Mouse (Mus musculus): ENCODE data around the gene Pcbd2. TPM values are rescaled to one million over a fixed set of nuclear protein-coding genes. Genes with fewer than 3 reads are reported as not detected.
A peak's percentile ranks its signal among the peaks of the same experiment; 100 is the strongest.

Pcbd2 gene
- total RNA-seq, 2 experiments from 2014 or later, result 23.4 to 24.0 TPM

- intact Hi-C loops (cut with DNase I; ENCODE audit: low total_unique reads), result loop anchor here (5.0 to 10.0 kb wide), 3 partner anchors 36 to 123 kb away; partner anchors contain the start of gene B230219D22Rik
- DNase-seq, result peak; percentile 59
These were observed 671 bp downstream of the Pcbd2 start for GRCm38 (mm10) chr13:55727839-55728238.

DNA sequence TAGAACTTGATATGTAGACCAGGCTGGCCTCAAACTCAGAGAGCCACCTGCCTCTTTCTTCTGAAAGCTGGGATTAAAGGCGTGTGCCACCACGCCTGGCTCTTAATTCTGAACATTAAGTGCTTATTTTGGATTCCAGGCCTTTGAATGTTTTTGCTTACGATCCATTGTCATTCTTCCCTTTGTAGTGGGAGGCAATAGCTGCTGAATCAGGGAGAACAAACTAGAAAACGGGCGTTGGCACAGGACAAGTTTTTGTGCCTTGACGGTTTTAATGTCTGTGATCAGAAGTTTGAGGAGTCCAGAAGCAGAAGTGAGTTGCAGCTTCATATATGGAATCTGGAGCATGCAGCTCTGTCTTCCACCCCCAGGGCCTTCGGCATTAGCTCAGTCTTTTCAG lies 3.5 kb downstream of the Pcbd2 start:
- intact Hi-C loops (cut with DNase I; ENCODE audit: low total_unique reads), result no loop called here
- DNase-seq, result no peak

DNA sequence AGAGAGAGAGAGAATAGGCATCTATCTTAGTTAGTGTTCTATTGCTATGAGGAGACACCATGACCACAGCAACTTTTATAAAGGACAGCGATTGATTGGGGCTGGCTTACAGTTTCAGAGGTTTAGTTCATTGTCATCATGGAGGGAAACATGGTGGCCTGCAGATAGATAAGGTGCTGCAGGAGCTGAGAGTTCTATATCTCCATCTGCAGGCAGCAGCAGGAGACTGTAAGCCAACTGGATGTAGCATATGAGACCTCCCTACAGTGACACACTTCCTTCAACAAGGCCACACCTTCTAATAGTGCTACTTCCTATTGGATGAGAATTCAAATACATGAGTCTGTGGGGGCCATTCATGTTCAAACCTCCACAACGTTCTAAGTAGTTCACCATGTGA lies 5.0 kb downstream of the Pcbd2 start:
- intact Hi-C loops (cut with DNase I; ENCODE audit: low total_unique reads), result no loop called here

DNA sequence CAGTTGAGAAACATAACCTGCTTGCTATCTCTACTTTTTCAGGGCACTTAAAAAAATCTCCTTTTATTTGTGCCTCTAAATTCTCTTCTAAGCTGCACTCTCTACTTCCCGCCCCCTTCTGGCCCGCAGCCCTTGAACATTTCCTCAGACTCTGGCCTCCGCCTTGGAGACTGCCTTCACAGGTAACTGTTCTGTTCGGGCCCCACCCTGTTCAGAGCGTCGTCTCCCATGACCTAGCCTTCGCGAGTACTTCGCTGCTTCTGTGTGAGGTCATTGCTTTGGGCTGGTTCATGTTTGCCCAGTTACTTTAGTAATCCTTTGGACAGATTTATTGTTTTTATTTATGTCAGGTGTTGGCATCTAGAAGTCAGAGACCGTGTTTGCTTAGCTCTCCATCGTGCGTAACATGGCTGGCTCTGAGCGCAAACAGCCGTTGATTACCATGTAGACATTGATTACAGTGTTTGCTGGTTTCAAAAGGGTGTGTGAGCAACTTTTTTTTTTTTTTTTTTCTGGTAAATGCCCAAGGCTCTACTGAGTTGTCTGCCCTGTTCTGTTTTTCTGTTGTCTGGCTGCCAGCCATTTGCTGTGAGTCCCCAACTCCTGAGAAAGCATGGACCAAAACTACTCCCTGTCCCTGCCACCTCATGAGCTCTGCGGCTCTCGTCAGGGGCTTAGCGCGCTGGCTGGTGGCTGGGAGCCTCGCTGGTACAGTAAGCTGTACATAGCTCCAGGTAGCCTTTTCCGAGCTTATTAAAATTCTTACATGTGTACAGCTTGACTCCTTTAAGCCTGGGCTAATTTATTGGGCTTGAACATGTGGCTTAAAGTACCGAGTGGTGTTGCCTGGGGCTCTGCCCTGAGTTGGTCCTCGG lies 6.7 kb downstream of the Pcbd2 start:
- no peak for DNase-seq
- intact Hi-C loops (cut with DNase I; ENCODE audit: low total_unique reads), result no loop called here

More for the DNA sequence above, 5.0 kb downstream of the Pcbd2 start:
- no peak for DNase-seq

DNA sequence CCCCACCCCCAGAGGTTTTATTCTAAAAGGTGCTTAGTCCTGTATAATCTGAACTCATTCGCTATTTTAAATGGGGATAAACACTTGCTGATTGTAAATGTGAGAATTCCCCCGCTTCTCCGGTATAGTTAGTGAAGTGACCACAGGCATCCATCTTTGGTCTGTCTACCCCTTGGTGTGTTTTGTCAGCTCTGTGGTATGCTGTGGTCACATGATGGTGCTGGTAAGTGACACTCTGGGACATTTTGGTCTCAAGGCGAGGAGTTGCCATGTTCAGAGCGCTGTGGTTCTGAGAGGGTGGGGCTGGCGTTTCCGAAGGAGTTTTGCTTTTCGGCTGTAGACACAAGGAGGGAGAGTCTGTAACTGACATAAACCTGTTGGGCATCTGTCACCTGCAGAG lies 10.7 kb downstream of the Pcbd2 start:
- intact Hi-C loops (cut with DNase I; ENCODE audit: low total_unique reads), result no loop called here
- no peak for DNase-seq

DNA sequence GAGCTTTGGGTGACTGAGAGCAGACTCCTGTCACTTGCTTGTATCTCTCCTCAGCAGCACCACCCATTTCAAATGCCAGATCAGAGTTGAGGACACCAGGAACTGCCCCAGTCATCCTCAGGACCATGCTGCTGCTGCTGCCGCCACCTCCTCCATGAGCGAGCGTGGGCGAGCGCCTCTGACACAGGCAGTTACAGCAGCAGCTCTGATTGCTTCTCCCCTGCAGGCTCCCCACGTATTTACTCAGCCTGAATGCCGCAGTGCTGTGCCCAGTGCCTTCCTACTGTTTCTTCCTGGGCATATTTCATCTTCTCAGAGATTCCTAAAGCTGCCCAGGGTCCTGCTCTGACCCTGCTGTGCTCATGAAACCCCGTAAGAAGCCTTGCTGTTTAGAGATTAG lies 15.1 kb downstream of the Pcbd2 start:
- DNase-seq, result no peak
- intact Hi-C loops (cut with DNase I; ENCODE audit: low total_unique reads), result no loop called here

DNA sequence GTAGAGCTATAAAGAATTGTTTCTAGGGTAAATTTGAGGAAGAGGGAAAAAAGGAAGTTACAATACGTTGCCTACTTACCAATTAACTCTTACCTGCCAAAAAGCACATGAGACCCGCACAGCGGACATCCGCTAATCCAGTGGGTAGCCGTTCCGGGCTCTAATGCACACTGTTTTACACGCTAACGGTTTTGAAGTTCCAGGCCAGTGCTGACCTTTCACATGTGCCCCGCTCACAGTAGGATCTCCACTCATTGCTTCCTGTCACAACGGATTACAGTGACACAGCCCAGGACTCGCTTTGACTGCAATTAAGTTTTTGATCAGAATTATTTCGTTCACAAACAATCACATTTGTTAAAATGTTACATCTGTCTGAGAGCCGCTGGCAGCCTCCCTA lies 27.2 kb downstream of the Pcbd2 start:
- intact Hi-C loops (cut with DNase I; ENCODE audit: low total_unique reads), result no loop called here
- DNase-seq, result no peak

GRCm38 (mm10) chr13:55756789-55757188 lies 29.6 kb downstream of the Pcbd2 start:
- intact Hi-C loops (cut with DNase I; ENCODE audit: low total_unique reads), result no loop called here
- DNase-seq, result no peak

DNA sequence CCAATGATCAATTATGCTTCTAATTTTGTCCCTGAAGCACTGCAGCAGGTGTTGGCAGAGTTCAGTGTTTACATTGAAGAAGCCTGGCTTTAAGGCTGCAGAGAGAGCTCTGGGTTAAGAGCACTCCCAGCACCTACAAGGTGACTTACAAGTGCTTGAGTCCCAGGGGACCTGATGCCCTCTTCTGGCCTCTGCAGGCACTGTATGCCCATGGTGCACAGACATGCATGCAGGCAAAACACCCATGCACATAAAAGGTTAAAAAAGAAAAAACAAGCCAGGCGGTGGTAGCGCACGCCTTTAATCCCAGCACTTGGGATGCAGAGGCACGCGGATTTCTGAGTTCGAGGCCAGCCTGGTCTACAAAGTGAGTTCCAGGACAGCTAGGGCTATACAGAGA lies 30.5 kb downstream of the Pcbd2 start:
- no peak for DNase-seq
- intact Hi-C loops (cut with DNase I; ENCODE audit: low total_unique reads), result no loop called here

- intact Hi-C loops (cut with DNase I; ENCODE audit: low total_unique reads), result no loop called here
- no peak for DNase-seq
These were observed 33.4 kb downstream of the Pcbd2 start for GRCm38 (mm10) chr13:55760576-55760975.

DNA sequence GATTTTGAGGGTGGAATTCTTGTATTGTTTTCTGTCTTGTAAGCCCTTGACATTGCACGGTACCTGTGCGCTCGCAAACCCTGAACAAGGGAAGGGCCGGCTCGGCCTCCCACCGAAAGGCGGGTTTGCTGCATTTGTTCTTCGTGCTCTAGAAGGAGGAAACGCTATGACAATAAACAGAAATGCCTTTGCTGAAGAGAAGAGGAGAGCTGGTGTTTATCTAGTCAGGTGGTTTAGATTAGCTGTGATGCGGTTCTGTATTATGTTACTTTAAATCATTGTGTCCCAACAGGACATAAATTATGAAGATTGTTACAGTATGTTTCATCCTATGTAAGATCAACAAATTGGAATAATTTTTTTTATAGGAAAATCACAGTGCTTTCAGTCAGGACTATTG lies 34.3 kb downstream of the Pcbd2 start:
- intact Hi-C loops (cut with DNase I; ENCODE audit: low total_unique reads), result no loop called here
- DNase-seq, result no peak

- intact Hi-C loops (cut with DNase I; ENCODE audit: low total_unique reads), result no loop called here
- no peak for DNase-seq
These were observed 47.2 kb downstream of the Pcbd2 start for GRCm38 (mm10) chr13:55774352-55774751.

GRCm38 (mm10) chr13:55775056-55775455 lies 47.9 kb downstream of the Pcbd2 start:
- no peak for DNase-seq
- intact Hi-C loops (cut with DNase I; ENCODE audit: low total_unique reads), result no loop called here

DNA sequence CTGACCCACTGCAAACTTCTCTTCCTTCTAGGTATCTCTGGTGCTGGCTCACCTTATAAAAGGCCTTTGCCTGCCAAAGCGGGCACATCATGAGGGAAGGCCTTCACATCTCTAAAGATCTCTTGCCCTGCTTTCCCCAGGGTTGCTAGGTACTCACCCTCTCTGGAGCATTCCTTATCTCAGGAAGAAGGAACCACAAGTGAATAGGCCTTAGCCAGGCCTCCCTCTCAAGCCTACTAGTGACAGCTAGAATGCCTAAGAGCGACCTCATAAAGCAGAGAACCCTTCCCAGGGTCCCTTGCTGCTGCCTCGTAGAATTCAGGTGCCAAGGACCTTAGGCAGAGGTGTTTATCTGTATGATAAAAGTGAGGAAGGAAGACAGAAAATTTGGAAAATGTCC lies 57.1 kb downstream of the Pcbd2 start, which contains the start of gene Catsper3:
Catsper3 (plus strand) TSS at position 301 of the 400 bp plus-strand sequence.
- intact Hi-C loops (cut with DNase I; ENCODE audit: low total_unique reads), result no loop called here
- no peak for DNase-seq

- DNase-seq, result no peak
- intact Hi-C loops (cut with DNase I; ENCODE audit: low total_unique reads), result no loop called here
These were observed 59.0 kb downstream of the Pcbd2 start for GRCm38 (mm10) chr13:55786120-55786519.

DNA sequence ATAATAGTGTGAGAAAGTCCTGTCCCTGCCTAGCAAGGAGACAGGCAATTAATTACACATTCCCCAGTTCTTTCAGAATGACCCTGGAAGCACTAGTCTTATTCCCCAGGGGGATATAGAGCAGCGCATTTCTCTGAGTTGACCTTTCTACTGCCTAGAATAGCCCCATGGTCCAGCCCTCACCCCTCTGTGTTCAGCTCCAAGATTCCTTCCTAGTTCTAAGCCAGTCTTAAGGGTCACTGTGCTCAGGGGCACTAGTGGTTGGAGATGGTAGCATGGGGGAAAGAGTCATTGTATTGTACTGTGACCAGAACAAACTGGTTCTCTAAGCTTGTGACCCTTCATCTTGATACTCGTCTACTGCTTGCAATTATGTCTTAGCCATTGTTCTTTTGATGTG lies 74.1 kb downstream of the Pcbd2 start:
- no peak for DNase-seq
- intact Hi-C loops (cut with DNase I; ENCODE audit: low total_unique reads), result no loop called here

GRCm38 (mm10) chr13:55803973-55804372 lies 76.8 kb downstream of the Pcbd2 start:
- intact Hi-C loops (cut with DNase I; ENCODE audit: low total_unique reads), result no loop called here
- DNase-seq, result no peak

DNA sequence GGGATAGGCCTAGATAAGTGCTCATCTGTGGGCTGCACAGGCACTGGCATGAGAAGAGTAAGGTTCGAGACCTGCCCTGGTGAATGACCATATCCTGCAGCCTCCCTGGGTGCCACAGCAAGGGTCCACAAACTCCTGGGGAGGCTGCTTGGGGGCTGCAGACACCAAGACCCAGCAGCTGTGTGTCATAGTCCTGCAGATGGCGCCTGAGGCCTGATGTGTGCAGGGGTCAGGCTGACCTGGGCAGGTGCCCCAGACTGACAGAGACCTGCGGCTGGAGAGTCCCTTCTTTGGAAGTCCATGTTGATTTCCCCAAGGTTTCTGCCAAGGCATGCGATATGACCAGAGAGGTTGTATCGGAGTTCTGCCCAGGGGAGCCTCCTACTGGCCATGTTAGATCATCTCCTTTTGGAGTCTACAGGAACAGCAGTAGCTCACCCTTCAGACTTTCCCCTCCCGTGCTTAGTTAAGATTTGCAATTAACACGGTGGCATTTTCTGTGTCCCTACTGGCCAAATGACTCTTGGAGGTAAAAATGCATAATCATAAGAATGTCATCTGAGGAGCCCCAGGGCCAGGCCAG lies 82.0 kb downstream of the Pcbd2 start:
- intact Hi-C loops (cut with DNase I; ENCODE audit: low total_unique reads), result no loop called here
- no peak for DNase-seq

DNA sequence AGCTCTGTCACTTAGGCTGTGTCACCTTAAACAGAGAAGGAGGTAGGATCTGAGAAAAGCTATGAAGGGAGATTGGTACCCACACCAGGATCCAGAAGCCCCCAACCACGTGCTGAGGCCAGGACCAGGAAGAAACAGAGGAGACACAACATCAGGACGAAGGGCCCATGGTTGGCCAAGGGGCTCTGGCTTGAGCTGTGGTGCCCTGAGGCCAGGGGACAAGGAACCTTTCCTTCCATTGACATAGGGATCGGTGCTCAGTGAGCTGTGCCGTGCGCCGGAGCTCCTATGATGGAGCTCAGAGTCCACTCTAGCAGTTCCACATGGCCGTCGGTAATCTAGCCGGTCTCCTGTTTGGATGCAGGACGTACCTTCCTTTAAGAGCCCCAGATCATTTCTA lies 82.5 kb downstream of the Pcbd2 start:
- intact Hi-C loops (cut with DNase I; ENCODE audit: low total_unique reads), result no loop called here
- no peak for DNase-seq

DNA sequence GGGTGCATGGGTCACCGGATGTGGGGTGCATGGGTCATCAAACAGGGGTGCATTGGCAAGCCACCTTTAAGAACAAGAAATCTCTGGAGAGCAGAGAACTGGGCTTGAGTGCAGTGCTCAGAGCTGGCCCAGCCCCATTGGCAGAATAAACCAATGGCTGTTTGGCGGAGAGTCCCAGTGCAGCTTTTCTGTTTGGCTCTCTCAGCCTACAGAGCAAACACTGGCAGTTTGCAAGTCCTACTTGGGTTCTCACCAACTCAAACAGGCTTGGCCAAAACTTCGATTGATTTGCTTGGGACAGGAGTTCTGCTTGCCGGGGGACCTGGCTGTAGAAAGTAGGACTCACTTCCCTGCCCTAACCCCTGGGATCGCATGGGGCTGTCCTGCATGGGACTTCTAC lies 83.8 kb downstream of the Pcbd2 start:
- intact Hi-C loops (cut with DNase I; ENCODE audit: low total_unique reads), result no loop called here
- no peak for DNase-seq

DNA sequence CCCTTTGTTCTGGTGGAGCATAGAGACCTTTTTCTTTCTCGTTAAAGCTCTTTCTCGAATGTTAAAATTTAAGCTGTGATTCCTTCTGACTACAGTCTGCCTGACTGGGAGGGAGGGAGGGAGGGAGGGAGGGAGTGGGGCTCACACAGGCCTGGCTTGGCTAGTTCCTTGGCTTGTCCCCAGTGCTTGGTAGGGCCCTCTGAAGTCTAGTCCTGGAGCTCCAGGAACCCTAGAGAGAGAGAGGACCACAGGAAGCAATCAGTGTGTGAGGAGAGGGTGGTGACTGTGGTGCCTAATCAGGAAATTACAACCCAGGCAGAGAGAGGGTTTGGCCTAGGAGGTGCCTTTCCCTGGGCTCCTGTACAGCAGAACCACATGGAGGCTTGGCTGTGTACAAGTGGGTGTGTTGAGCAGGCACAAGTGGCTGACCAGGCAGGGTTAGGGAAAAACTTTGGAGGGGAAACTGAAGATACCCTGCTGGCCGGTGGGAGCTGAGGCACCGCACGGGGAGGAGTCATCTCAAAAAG lies 86.4 kb downstream of the Pcbd2 start:
- no peak for DNase-seq
- intact Hi-C loops (cut with DNase I; ENCODE audit: low total_unique reads), result no loop called here
